Mouse (Mus musculus) midbrain, embryonic 15.5 days (tissue): ENCODE results near the gene Casz1. TPM values are rescaled to one million over a fixed set of nuclear protein-coding genes. Genes with fewer than 3 reads are reported as not detected.
A peak's percentile ranks its signal among the peaks of the same experiment; 100 is the strongest.

Experiments
- ATAC-seq: fragments of 200-750 bp; cut with Nextera tagmentation; replicated peaks from 2 replicates; pipeline ENCODE4 v1.8.0; 2017; ENCODE audit warnings: moderate TSS enrichment
- H3K27ac ChIP-seq: fragments of 300-500 bp; sonication (generic); 2 replicates; pipeline ENCODE4 v1.5.1; 2015; ENCODE audit warnings: mild to moderate bottlenecking, inconsistent platforms
- H3K27me3 ChIP-seq: fragments of 300-500 bp; sonication (generic); replicated peaks from 2 replicates; pipeline ENCODE4 v1.6.1; 2015; ENCODE audit warnings: inconsistent platforms
- H3K36me3 ChIP-seq: fragments of 300-500 bp; sonication (generic); replicated peaks from 2 replicates; pipeline ENCODE4 v1.6.1; 2015; ENCODE audit warnings: inconsistent platforms
- H3K4me1 ChIP-seq: fragments of 300-500 bp; sonication (generic); 2 replicates; pipeline ENCODE4 v1.6.1; 2015; ENCODE audit warnings: inconsistent platforms
- H3K4me2 ChIP-seq: fragments of 300-500 bp; sonication (generic); 2 replicates; pipeline ENCODE4 v1.6.1; 2015; ENCODE audit warnings: inconsistent platforms, mild to moderate bottlenecking, moderate library complexity
- H3K4me3 ChIP-seq: fragments of 300-500 bp; sonication (generic); 2 replicates; pipeline ENCODE4 v1.5.1; 2015; ENCODE audit warnings: mild to moderate bottlenecking, inconsistent platforms
- H3K9ac ChIP-seq: fragments of 300-500 bp; sonication (generic); 2 replicates; pipeline ENCODE4 v1.6.1; 2015; ENCODE audit warnings: mild to moderate bottlenecking, inconsistent platforms
- H3K9me3 ChIP-seq: fragments of 300-500 bp; sonication (generic); 2 replicates; pipeline ENCODE4 v1.6.1; 2016; ENCODE audit warnings: inconsistent platforms
- WGBS: fragments of 180-500 bp; shearing (Covaris S2); methylation state at CpG from one replicate; pipeline ENCODE4 v1.1.7; 2015; ENCODE audit warnings: mixed read lengths; 5-methylcytosine and 5-hydroxymethylcytosine counted together
- polyA plus RNA-seq: library from polyadenylated mRNA; unstranded; fragments of >200 nt; fragmentation: Nextera tagmentation; extraction: Ambion mirVana; gene quantifications from 2 replicates; pipeline ENCODE4 v1.2.1, GENCODE M21; 2015

Gene Casz1
- polyA plus RNA-seq, 1 experiment from 2014 or later, result 2.8 TPM

DNA sequence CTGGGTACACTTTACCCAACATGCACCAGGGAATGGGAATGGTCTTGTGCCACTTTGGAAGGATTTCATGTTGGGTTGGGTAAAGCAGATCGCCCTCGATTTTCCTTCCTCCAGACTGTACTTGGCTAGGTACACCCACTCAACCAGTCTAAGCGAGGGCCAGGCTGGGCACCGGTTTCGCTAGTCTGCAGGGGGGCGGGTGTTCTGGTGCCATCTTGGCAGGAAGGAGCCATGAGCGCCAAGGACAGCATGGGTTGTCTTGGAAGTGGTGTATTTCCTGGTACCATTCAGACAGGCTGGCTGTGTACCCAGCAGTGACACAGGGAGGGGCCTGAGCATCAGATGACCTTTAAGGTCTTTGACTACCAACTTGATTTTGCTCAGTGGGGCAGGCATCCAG is 101.1 kb downstream of the Casz1 start:
- WGBS, result 88% methylated on average over 7 of the region's 7 CpGs
- Histone ChIP-seq H3K4me3 (no peak overlapping the region), H3K4me2 (no peak overlapping the region), H3K36me3 (no peaks in the 10 kb centered on the region), H3K9ac (no peak overlapping the region), H3K9me3 (no peaks in the 10 kb centered on the region), H3K27ac (no peak overlapping the region), H3K4me1 (peaks cover 27% of the 10 kb centered on the region), H3K27me3 (peaks cover 42% of the 10 kb centered on the region)
- ATAC-seq, result no peak

DNA sequence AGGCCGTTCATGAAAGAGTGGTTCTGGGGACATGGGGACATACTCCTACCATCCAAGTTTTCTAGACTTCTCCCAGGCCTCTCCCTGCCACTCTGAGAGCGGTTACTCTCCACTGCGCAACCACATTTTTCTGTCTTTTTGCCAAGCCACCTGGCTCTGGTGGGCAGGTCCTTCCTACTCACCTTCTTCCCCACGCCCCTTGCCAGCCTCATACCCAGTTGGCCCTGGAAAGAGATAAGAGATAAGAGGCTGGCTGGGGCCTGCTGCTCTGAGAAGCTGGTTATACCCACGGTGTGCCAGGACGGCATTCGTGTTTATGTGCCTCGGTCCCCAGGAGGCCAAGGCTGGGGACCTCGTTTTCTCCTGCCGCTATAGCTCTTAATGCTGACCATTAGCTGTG is 102.6 kb downstream of the Casz1 start:
- no peaks in the 10 kb centered on the region for H3K9me3 ChIP-seq
- H3K36me3 ChIP-seq, result no peaks in the 10 kb centered on the region
- H3K4me3 ChIP-seq, result no peak overlapping the region
- peaks cover 40% of the 10 kb centered on the region for H3K27me3 ChIP-seq
- H3K27ac ChIP-seq, result no peak overlapping the region
- H3K4me2 ChIP-seq, result no peak overlapping the region
- WGBS, result 92% methylated on average over 10 of the region's 10 CpGs
- H3K9ac ChIP-seq, result no peak overlapping the region
- peaks cover 19% of the 10 kb centered on the region for H3K4me1 ChIP-seq
- no peak for ATAC-seq

DNA sequence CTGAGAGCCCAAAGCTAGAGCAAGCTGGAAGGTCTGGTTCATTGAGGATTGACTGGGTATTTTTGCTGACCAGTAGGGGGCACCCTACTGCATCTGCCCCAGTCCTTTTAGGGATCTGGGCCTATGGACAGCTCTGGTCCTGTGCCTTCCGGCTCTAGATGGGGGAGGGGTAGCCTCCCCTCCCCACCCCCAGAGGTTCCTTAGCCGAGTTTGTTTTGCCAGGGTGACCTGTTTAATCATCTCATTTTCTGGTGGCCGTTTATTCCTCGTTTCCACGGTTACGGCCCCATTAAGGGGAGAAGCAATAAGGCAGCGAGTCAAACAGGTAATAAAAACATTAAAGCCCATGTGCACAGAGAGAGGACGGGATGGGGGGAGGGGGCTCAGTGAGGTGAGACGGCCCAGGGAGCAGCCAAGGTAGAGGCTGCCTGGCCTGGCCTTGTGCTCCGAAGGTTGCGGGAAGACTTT is 104.0 kb downstream of the Casz1 start:
- no peak for ATAC-seq
- H3K9ac ChIP-seq, result no peak overlapping the region
- H3K9me3 ChIP-seq, result no peaks in the 10 kb centered on the region
- peaks cover 22% of the 10 kb centered on the region for H3K4me1 ChIP-seq
- 46% methylated on average over 11 of the region's 11 CpGs for WGBS
- no peaks in the 10 kb centered on the region for H3K36me3 ChIP-seq
- no peak overlapping the region for H3K4me2 ChIP-seq
- H3K27ac ChIP-seq, result no peak overlapping the region
- H3K27me3 ChIP-seq, result peaks cover 34% of the 10 kb centered on the region
- no peak overlapping the region for H3K4me3 ChIP-seq

DNA sequence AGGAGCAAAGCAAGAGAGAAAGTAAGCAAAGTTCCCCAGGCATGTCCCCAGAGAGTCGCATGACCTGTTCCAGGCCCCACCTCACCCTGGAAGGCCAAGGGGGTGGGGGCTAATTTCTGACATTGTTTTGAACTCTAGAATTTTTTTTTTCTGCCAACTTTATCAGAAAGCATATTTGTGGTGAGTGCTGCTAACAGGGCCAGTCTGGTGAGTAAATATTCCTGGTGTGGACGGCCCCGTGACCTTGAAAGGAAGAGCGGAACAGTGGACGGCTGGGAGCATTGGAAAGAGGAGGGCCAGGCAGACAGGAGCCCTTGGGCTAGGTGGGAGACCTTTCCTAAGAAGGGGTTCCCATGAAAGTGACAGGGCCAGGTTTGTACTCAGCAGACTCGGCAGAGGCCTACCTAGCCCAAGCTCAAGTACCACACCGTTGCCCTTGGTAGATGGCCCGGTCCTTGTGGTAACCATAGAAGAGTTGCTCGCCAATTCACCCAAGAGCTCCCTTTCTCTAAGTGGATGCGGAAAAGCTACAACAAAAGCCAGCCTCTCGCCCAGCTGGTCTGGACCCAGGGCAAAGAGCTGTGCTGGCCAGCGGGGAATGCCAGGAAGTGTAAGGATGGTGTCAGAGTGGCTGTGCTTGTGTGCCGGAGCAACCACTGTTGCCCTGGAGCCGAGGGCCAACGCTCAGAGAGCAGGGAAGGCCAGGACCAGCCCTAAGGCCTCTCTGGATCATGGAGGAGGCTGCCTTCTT is 104.7 kb downstream of the Casz1 start:
- Histone ChIP-seq H3K27me3 (peaks cover 31% of the 10 kb centered on the region; the same call in 1 of the 2 replicates), H3K36me3 (no peaks in the 10 kb centered on the region), H3K27ac (no peak overlapping the region), H3K9me3 (no peaks in the 10 kb centered on the region), H3K4me1 (peaks cover 22% of the 10 kb centered on the region), H3K9ac (no peak overlapping the region), H3K4me3 (no peak overlapping the region), H3K4me2 (no peak overlapping the region)
- no peak for ATAC-seq
- 80% methylated on average over 15 of the region's 15 CpGs for WGBS

DNA sequence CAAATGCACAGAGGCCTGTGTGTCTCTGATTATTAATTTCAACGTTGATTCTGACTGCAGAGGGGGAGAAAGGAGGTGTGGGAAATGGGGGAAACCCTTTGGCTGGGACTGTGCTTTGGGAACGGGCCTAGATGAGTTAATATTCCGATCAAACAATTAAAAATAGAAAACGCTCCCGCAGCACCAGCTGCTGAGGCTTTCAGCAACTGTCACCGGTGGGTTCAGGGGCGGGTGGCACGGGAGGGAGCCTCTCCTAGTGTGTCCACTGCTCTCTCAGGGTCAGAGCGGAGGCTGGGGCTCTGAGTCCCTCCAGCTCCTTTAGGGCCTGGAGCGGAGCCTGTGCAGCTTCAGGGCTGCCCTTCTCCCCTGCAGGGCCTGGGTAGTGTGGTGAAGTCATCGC is 105.3 kb downstream of the Casz1 start:
- H3K36me3 ChIP-seq, result no peaks in the 10 kb centered on the region
- no peak overlapping the region for H3K9ac ChIP-seq
- H3K4me2 ChIP-seq, result no peak overlapping the region
- H3K4me3 ChIP-seq, result no peak overlapping the region
- no peaks in the 10 kb centered on the region for H3K9me3 ChIP-seq
- no peak overlapping the region for H3K27ac ChIP-seq
- 61% methylated on average over 11 of the region's 11 CpGs for WGBS
- H3K27me3 ChIP-seq, result peaks cover 30% of the 10 kb centered on the region; the same call in 1 of the 2 replicates
- peaks cover 21% of the 10 kb centered on the region for H3K4me1 ChIP-seq
- ATAC-seq, result no peak

DNA sequence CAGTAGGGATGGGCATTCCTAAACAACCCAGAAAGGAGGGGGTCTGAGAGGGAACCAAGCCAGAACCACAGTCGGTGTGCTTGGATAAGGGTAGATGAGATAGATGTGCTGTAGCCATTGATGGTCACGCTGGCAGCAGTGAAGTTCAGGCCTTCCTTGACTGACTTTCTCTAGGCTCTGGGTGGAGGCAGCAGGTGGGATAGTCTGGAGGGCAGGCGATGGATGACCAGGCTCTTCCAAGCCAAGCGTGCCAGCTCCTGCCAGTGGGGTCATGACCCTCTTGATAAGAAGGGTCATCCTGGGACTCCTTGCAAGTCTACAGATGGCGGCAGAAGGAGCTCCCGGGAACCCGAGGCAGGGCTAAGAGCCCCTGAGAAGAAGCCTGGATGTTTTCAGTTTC is 107.9 kb downstream of the Casz1 start:
- H3K4me1 ChIP-seq, result peaks cover 40% of the 10 kb centered on the region
- no peak overlapping the region for H3K4me2 ChIP-seq
- H3K4me3 ChIP-seq, result no peak overlapping the region
- no peak for ATAC-seq
- H3K9ac ChIP-seq, result no peak overlapping the region
- no peaks in the 10 kb centered on the region for H3K36me3 ChIP-seq
- no peaks in the 10 kb centered on the region for H3K9me3 ChIP-seq
- H3K27ac ChIP-seq, result no peak overlapping the region
- peaks cover 24% of the 10 kb centered on the region for H3K27me3 ChIP-seq
- WGBS, result 54% methylated on average over 7 of the region's 7 CpGs

DNA sequence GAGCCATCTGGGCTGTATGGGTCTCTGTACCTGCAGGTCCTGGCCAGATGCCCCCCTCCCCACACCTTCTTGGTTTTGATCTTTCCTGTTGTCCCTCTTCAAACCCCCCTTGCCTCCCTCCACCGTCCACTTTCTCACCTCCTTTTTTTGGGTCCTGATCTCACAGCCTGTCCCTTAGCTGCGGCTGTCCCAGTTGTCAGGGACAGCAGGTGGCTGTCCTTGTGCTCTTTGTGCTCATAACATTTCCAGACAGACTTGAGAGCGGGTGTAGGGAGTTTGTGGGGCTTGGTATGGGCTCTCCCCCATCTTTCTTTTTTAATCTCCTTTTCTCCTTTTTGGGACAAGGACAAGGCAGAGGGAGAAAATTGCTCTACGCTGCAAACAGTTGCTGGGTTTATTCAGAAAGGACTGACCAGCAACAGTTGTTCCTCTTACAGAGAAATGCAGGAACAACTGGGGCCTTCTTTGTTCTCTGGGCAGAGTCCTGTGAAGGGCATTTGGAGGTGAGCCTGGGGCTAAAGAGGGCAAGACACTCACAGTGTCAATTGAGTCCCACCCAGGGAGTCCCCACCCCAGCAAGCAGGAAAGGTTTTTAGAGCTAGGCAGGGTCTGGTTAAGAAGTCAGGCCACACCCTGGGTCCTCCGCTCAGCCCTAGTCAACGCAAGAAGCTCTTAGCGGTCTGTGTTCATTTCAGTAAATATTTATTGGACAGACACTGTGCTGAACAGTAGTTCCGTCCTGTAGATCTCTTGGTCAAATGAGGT is 108.8 kb downstream of the Casz1 start:
- no peaks in the 10 kb centered on the region for H3K9me3 ChIP-seq
- no peak overlapping the region for H3K4me2 ChIP-seq
- H3K27ac ChIP-seq, result no peak overlapping the region
- ATAC-seq, result no peak
- WGBS, result 59% methylated on average over 8 of the region's 8 CpGs
- H3K4me1 ChIP-seq, result peaks cover 40% of the 10 kb centered on the region
- H3K9ac ChIP-seq, result no peak overlapping the region
- H3K36me3 ChIP-seq, result no peaks in the 10 kb centered on the region
- peaks cover 26% of the 10 kb centered on the region for H3K27me3 ChIP-seq
- H3K4me3 ChIP-seq, result no peak overlapping the region

DNA sequence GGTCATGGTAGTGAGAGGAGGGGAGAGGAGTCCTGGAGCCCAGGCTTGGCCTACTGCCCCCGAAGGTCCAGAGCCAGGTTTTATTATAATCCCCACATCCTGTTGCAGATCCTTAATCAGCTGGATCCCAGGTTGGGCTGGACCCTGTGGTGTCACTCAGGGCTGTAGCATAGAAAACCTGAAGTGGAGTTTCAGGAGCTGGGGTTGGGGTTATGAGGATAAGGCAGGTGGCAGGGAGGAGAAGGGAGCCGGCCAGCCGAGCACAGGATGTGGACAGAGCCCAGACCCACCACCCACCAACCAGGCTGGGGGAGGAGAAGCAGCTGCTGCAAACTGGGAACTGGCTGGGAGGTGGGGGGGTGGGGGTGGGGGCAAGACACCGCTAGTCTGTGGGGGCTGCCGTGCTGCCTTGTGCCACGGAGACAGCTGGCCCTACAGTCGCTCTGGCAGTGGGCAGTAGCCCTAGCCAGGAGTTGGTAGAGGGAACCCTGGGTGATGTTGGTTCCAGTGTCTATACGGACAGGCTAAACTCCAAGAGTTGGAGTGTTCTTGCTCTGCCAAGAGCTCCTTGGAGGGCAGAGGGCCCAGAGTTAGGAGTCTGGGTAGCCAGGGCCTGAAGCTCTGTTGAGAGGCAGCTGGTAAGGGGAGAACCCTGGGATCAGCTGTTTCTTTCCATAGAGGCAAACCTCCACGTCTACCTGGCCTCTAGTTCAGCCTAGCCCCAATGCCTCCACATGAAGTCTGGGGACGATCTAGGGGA is 110.8 kb downstream of the Casz1 start:
- H3K27ac ChIP-seq, result no peak overlapping the region
- H3K36me3 ChIP-seq, result no peaks in the 10 kb centered on the region
- H3K4me3 ChIP-seq, result no peak overlapping the region
- H3K27me3 ChIP-seq, result peaks cover 23% of the 10 kb centered on the region
- H3K4me2 ChIP-seq, result no peak overlapping the region
- ATAC-seq, result peak; percentile 76
- WGBS, result 39% methylated on average over 10 of the region's 10 CpGs
- peaks cover 28% of the 10 kb centered on the region for H3K4me1 ChIP-seq
- no peak overlapping the region for H3K9ac ChIP-seq
- no peaks in the 10 kb centered on the region for H3K9me3 ChIP-seq

DNA sequence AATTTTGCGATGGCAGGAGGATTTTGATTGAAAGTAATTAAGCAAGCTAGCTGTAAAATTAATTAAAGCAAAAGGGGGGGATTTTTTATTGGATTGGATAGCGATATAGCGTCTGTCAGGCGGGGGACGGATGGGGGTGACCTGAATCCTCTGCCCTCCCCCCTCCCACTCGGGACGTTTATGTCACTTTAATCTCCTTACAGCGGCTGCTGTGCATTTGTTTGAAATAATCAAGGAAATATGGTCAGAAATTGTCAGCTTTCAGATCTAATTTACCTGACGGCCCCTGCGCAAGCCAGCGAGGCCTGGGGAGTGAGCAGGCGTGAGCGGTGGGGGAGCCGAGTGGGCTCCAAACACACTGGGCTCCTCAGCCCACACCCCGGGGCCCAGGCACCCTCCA is 111.6 kb downstream of the Casz1 start:
- WGBS, result 60% methylated on average over 15 of the region's 15 CpGs
- Histone ChIP-seq H3K4me2 (no peak overlapping the region), H3K4me3 (no peak overlapping the region), H3K27me3 (peaks cover 19% of the 10 kb centered on the region), H3K4me1 (peaks cover 32% of the 10 kb centered on the region), H3K9me3 (no peaks in the 10 kb centered on the region), H3K9ac (no peak overlapping the region), H3K36me3 (no peaks in the 10 kb centered on the region), H3K27ac (no peak overlapping the region)
- ATAC-seq, result no peak

DNA sequence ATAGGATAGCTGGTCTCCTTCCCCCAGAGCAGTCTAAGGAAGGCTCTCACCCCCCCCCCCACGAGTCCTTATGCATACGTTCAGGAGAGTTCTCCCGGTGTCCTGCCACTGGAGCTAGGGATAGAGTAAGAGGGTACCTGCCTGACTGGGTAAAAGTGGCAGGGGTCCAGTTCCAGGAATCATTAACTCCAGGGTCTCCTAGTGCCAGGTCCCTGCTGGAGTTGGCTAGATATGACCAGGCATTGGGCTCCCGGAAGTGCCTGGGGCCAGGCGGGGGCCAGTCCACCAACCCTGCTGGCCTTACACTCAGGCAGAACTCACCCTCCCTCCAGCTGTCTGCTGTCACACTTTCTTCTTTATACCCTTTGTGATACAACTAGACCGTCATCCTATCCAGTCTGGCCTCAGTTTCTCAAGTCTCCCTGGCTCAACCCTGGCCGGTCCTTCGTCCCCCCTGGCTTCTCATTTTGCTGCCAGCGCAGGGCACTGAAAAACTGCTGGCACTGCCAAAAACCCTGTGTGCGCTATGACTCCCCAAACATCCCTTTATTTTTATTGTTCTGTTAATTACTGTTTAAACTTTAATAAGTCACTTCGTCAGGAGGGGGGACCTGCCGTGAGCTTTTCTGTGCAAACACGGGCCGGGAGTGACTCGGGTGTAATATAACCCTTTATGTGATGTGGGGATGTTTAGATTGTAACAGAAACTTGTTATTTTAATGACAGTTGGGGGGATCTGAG is 114.6 kb downstream of the Casz1 start:
- WGBS, result 69% methylated on average over 15 of the region's 15 CpGs
- Histone ChIP-seq H3K4me3 (no peak overlapping the region), H3K9ac (no peak overlapping the region), H3K9me3 (no peaks in the 10 kb centered on the region), H3K4me1 (peaks cover 47% of the 10 kb centered on the region), H3K36me3 (no peaks in the 10 kb centered on the region), H3K4me2 (no peak overlapping the region), H3K27ac (no peak overlapping the region), H3K27me3 (peaks cover 20% of the 10 kb centered on the region)
- no peak for ATAC-seq

DNA sequence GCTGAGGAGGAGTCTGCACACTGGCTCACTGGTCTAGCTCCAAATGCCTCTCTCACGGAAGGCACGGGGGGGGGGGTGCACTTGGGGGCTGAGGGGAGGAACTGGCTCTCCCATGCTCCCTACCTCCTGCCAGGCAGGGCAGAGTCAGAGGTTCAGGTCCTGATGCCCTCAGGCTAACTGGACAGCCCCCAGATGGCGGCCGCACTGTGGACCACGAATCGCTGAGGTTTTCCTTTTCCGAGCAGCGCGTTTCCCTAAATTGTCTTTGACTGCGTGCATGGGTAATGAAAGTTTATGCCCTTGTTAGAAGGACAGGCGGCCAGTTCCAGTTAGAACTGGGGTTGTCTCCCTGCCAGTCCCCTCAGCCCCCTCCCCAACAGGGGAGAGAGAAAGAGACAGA is 116.4 kb downstream of the Casz1 start:
- H3K27me3 ChIP-seq, result peaks cover 22% of the 10 kb centered on the region
- no peak overlapping the region for H3K27ac ChIP-seq
- H3K9ac ChIP-seq, result no peak overlapping the region
- no peak overlapping the region for H3K4me2 ChIP-seq
- peaks cover 49% of the 10 kb centered on the region for H3K4me1 ChIP-seq
- no peaks in the 10 kb centered on the region for H3K36me3 ChIP-seq
- no peaks in the 10 kb centered on the region for H3K9me3 ChIP-seq
- 60% methylated on average over 11 of the region's 11 CpGs for WGBS
- ATAC-seq, result no peak
- no peak overlapping the region for H3K4me3 ChIP-seq
